9 mouse cellular contexts compared by ENCODE assay signal in genomic region chr6:116010541-116010940, GRCm38 (mm10). TPM values are rescaled to one million over a fixed set of nuclear protein-coding genes. Genes with fewer than 3 reads are reported as not detected.
DNase-seq lines count a peak whose midpoint lies in the region; ATAC-seq and TF ChIP-seq lines count a peak whose summit lies in the region.
"Had no signal": no experiment of that assay in that cellular context is flagged by ENCODE, and none has a peak within 500 bp of the region (broad histone marks: within the 10 kb centered on the region; RNA-seq: fewer than 3 reads in every experiment).

No protein-coding gene starts in this region.

- peaks cover 8% of the 10 kb centered on the region for H3K4me1 ChIP-seq in liver, embryonic 11.5 days (replicated peaks; ENCODE audit: control insufficient read depth, insufficient read depth, low read length)
- no peaks in the 10 kb centered on the region for H3K4me1 ChIP-seq in stomach, postnatal 0 days (replicated peaks; ENCODE audit: control insufficient read depth, insufficient read depth)

- DNase-seq in 416B (ENCODE audit: low read depth): peak; percentile 84
- DNase-seq in cerebellum, postnatal 4 days (ENCODE audit: low spot score in 2 of 2): peak; percentile 85 to 91
- peak; percentile 76 to 77 for DNase-seq in gastrocnemius, adult 8-10 months (ENCODE audit: low spot score in 2 of 2)
- peak; percentile 91 for DNase-seq in kidney, postnatal 10 days
- DNase-seq in liver, embryonic 11.5 days (ENCODE audit: low spot score): peak; percentile 75
- DNase-seq in natural killer cell, adult 2 months (ENCODE audit: low spot score in 2 of 2): peak; percentile 56 to 72
- DNase-seq in stomach, postnatal 0 days (ENCODE audit: low spot score): peak; percentile 80

- no peak overlapping the region for H3K9ac ChIP-seq in liver, embryonic 11.5 days (ENCODE audit: low read depth, low read length)
- H3K9ac ChIP-seq in stomach, postnatal 0 days (ENCODE audit: low read length): no peak overlapping the region

- peak; percentile 98 for TF ChIP-seq CTCF in stomach, postnatal 0 days (IDR thresholded peaks at IDR 0.05; ENCODE audit: low read depth)

- no peak overlapping the region for H3K27ac ChIP-seq in liver, embryonic 11.5 days (ENCODE audit: low read depth, low read length)
- H3K27ac ChIP-seq in stomach, postnatal 0 days (replicated peaks): no peak overlapping the region

- H3K27me3 ChIP-seq in liver, embryonic 11.5 days (replicated peaks; ENCODE audit: control insufficient read depth, insufficient read depth, low read length): no peaks in the 10 kb centered on the region
- H3K27me3 ChIP-seq in stomach, postnatal 0 days (ENCODE audit: control insufficient read depth, insufficient read depth, low read length): no peaks in the 10 kb centered on the region

- 4% methylated on average over 6 of the region's 6 CpGs for WGBS in liver, embryonic 11.5 days
- 3% methylated on average over 6 of the region's 6 CpGs for WGBS in stomach, postnatal 0 days

- ATAC-seq in activated CD4-positive, CD25-positive, alpha-beta regulatory T cell, adult 4 months: peak; percentile 55
- no peak for ATAC-seq in liver, embryonic 11.5 days (replicated peaks; ENCODE audit: low FRiP score)
- no peak for ATAC-seq in stomach, postnatal 0 days (ENCODE audit: low FRiP score, low TSS enrichment)

- H3K36me3 ChIP-seq in liver, embryonic 11.5 days (ENCODE audit: control insufficient read depth, insufficient read depth, low read length): no peaks in the 10 kb centered on the region
- no peaks in the 10 kb centered on the region for H3K36me3 ChIP-seq in stomach, postnatal 0 days (ENCODE audit: control insufficient read depth, insufficient read depth, low read length)

- no peaks in the 10 kb centered on the region for H3K9me3 ChIP-seq in liver, embryonic 11.5 days (ENCODE audit: control insufficient read depth, low read length)
- H3K9me3 ChIP-seq in stomach, postnatal 0 days (ENCODE audit: control insufficient read depth, low read length): no peaks in the 10 kb centered on the region

- no peak for TF ChIP-seq EP300 in stomach, postnatal 0 days (optimal IDR thresholded peaks at IDR 0.05)

- H3K4me3 ChIP-seq in liver, embryonic 11.5 days (ENCODE audit: low read depth, low read length): no peak overlapping the region
- no peak overlapping the region for H3K4me3 ChIP-seq in stomach, postnatal 0 days (ENCODE audit: low read depth, low read length)
- H3K4me3 ChIP-seq: erythroblast, embryonic 14.5 days had no signal

- no peak overlapping the region for H3K4me2 ChIP-seq in liver, embryonic 11.5 days
- no peak overlapping the region for H3K4me2 ChIP-seq in stomach, postnatal 0 days (replicated peaks; ENCODE audit: low read depth)

RNA-seq across cellular contexts. Expression of gene Plxnd1, which starts 15.7 kb away (rescaled TPM):
- polyA plus RNA-seq in activated CD4-positive, CD25-positive, alpha-beta regulatory T cell, adult 4 months (2017; shearing (Covaris generic)): 10 to 100 TPM; 10.6 to 10.8 TPM
- 10 to 100 TPM; 12.9 to 25.5 (median 19.1) TPM for total RNA-seq in gastrocnemius, adult 8-10 months (2022)
- 25.6 and 27.8 TPM in 2 replicates for polyA plus RNA-seq in liver, embryonic 11.5 days (2014; fragmentation: Nextera tagmentation; extraction: Ambion mirVana)
- 9.7 and 10.4 TPM in 2 replicates for polyA plus RNA-seq in stomach, postnatal 0 days (2015; fragmentation: Nextera tagmentation; extraction: Ambion mirVana)
